Mouse (Mus musculus) forebrain, postnatal 0 days (tissue): ENCODE data around the gene 2210010C04Rik. TPM values are rescaled to one million over a fixed set of nuclear protein-coding genes. Genes with fewer than 3 reads are reported as not detected.

Experiments used
- ATAC-seq: fragments of 200-750 bp; cut with Nextera tagmentation; 2 replicates; pipeline ENCODE4 v1.8.0; 2017; ENCODE audit warnings: mild to moderate bottlenecking, moderate library complexity
- DNase-seq: peaks from one replicate; pipeline ENCODE4 v3.0.0-alpha.2; 2015
- H3K27ac ChIP-seq: fragments of 300-500 bp; sonication (generic); 2 replicates; pipeline ENCODE4 v1.5.1; 2014; ENCODE audit warnings: low read depth, mild to moderate bottlenecking, antibody characterized with exemption, low read length, moderate library complexity, mixed read lengths
- H3K27me3 ChIP-seq: fragments of 300-500 bp; sonication (generic); 2 replicates; pipeline ENCODE4 v1.6.1; 2014; ENCODE audit warnings: mild to moderate bottlenecking, low read length, mixed read lengths; ENCODE audit not compliant: insufficient read depth
- H3K36me3 ChIP-seq: fragments of 300-500 bp; sonication (generic); 2 replicates; pipeline ENCODE4 v1.6.1; 2014; ENCODE audit warnings: mild to moderate bottlenecking, moderate library complexity; ENCODE audit not compliant: insufficient read depth
- H3K4me1 ChIP-seq: fragments of 300-500 bp; sonication (generic); 2 replicates; pipeline ENCODE4 v1.6.1; 2014; ENCODE audit warnings: antibody characterized with exemption; ENCODE audit not compliant: insufficient read depth
- H3K4me2 ChIP-seq: fragments of 300-500 bp; sonication (generic); 2 replicates; pipeline ENCODE4 v1.6.1; 2014; ENCODE audit warnings: low read depth, mild to moderate bottlenecking, moderate library complexity
- H3K4me3 ChIP-seq: fragments of 300-500 bp; sonication (generic); 2 replicates; pipeline ENCODE4 v1.5.1; 2014; ENCODE audit warnings: low read depth, low read length, mixed read lengths
- H3K9ac ChIP-seq: fragments of 300-500 bp; sonication (generic); 2 replicates; pipeline ENCODE4 v1.6.1; 2014; ENCODE audit warnings: mild to moderate bottlenecking
- H3K9me3 ChIP-seq: fragments of 300-500 bp; sonication (generic); 2 replicates; pipeline ENCODE4 v1.6.1; 2016; ENCODE audit warnings: low read length
- CTCF ChIP-seq: sonication (generic); IDR thresholded peaks from 2 replicates; pipeline ENCODE4 v1.5.1; 2016; ENCODE audit warnings: antibody characterized with exemption, control low read depth, low read depth
- WGBS: fragments of 180-500 bp; shearing (Covaris S2); extraction: QIAGEN DNeasy Blood & Tissue Kit; methylation state at CpG from one replicate; pipeline ENCODE4 v1.1.7; 2014; 5-methylcytosine and 5-hydroxymethylcytosine counted together
- polyA plus RNA-seq: library from polyadenylated mRNA; unstranded; fragments of >200 nt; fragmentation: Nextera tagmentation; extraction: Ambion mirVana; gene quantifications from 2 replicates; pipeline ENCODE4 v1.2.1, GENCODE M21; 2015
- total RNA-seq: library from RNA; depleted of rRNA; stranded (reverse); fragments of >200 nt; gene quantifications from 2 replicates; pipeline ENCODE4 v1.2.3, GENCODE M21; 2014

2210010C04Rik gene
- total and polyA plus RNA-seq, 2 experiments from 2014 or later = not detected

- Histone ChIP-seq H3K9me3 (no peaks in the 10 kb centered on the region), H3K9ac (no peak overlapping the region), H3K4me1 (no peaks in the 10 kb centered on the region), H3K4me3 (no peak overlapping the region), H3K4me2 (no peak overlapping the region), H3K27me3 (no peaks in the 10 kb centered on the region), H3K36me3 (no peaks in the 10 kb centered on the region), H3K27ac (no peak overlapping the region)
- 59% methylated on average over 2 of the region's 2 CpGs for WGBS
- no peak for ATAC-seq
- DNase-seq = no peak
- 0 out of 2 replicates have a peak, but pooled peaks have one; percentile 7 for TF ChIP-seq CTCF
Observed at GRCm38 (mm10) chr6:41046553-41046952, 11.2 kb upstream of the 2210010C04Rik start.

GRCm38 (mm10) chr6:41044753-41045152 is 9.4 kb upstream of the 2210010C04Rik start:
- Histone ChIP-seq H3K36me3 (no peaks in the 10 kb centered on the region), H3K27ac (no peak overlapping the region), H3K4me3 (no peak overlapping the region), H3K4me2 (no peak overlapping the region), H3K9me3 (no peaks in the 10 kb centered on the region), H3K4me1 (no peaks in the 10 kb centered on the region), H3K27me3 (no peaks in the 10 kb centered on the region), H3K9ac (no peak overlapping the region)
- 85% methylated on average over 1 of the region's 1 CpGs for WGBS
- ATAC-seq = no peak
- no peak for TF ChIP-seq CTCF
- DNase-seq = no peak

- H3K4me1 ChIP-seq = no peaks in the 10 kb centered on the region
- no peak overlapping the region for H3K4me2 ChIP-seq
- WGBS = 70% methylated on average over 1 of the region's 1 CpGs
- no peak overlapping the region for H3K27ac ChIP-seq
- H3K9me3 ChIP-seq = no peaks in the 10 kb centered on the region
- no peaks in the 10 kb centered on the region for H3K36me3 ChIP-seq
- ATAC-seq (no peak), DNase-seq (no peak)
- no peak overlapping the region for H3K9ac ChIP-seq
- TF ChIP-seq CTCF = no peak
- H3K27me3 ChIP-seq = no peaks in the 10 kb centered on the region
- no peak overlapping the region for H3K4me3 ChIP-seq
Observed at GRCm38 (mm10) chr6:41044314-41044713, 9.0 kb upstream of the 2210010C04Rik start.

- no peaks in the 10 kb centered on the region for H3K4me1 ChIP-seq
- no peak overlapping the region for H3K27ac ChIP-seq
- ATAC-seq (no peak), DNase-seq (no peak)
- no peaks in the 10 kb centered on the region for H3K36me3 ChIP-seq
- TF ChIP-seq CTCF = no peak
- no peak overlapping the region for H3K9ac ChIP-seq
- H3K9me3 ChIP-seq = no peaks in the 10 kb centered on the region
- WGBS = 80% methylated on average over 6 of the region's 6 CpGs
- no peak overlapping the region for H3K4me3 ChIP-seq
- no peaks in the 10 kb centered on the region for H3K27me3 ChIP-seq
- no peak overlapping the region for H3K4me2 ChIP-seq
Observed at GRCm38 (mm10) chr6:41032802-41033201, 2.5 kb downstream of the 2210010C04Rik start.

GRCm38 (mm10) chr6:41032231-41032630 is 3.1 kb downstream of the 2210010C04Rik start:
- Histone ChIP-seq H3K4me2 (no peak overlapping the region), H3K9ac (no peak overlapping the region), H3K9me3 (no peaks in the 10 kb centered on the region), H3K27me3 (no peaks in the 10 kb centered on the region), H3K27ac (no peak overlapping the region), H3K4me3 (no peak overlapping the region), H3K36me3 (no peaks in the 10 kb centered on the region), H3K4me1 (no peaks in the 10 kb centered on the region)
- no peak for DNase-seq
- no peak for ATAC-seq
- 86% methylated on average over 3 of the region's 3 CpGs for WGBS
- TF ChIP-seq CTCF = no peak

- ATAC-seq = no peak
- WGBS = 93% methylated on average over 3 of the region's 3 CpGs
Observed at GRCm38 (mm10) chr6:41030821-41031220, 4.5 kb downstream of the 2210010C04Rik start.

GRCm38 (mm10) chr6:41027053-41027452 is 8.3 kb downstream of the 2210010C04Rik start:
- Histone ChIP-seq H3K4me3 (no peak overlapping the region), H3K27me3 (no peaks in the 10 kb centered on the region), H3K27ac (no peak overlapping the region), H3K9ac (no peak overlapping the region), H3K36me3 (no peaks in the 10 kb centered on the region), H3K9me3 (no peaks in the 10 kb centered on the region), H3K4me1 (no peaks in the 10 kb centered on the region), H3K4me2 (no peak overlapping the region)
- DNase-seq (no peak), ATAC-seq (no peak)
- 39% methylated on average over 2 of the region's 2 CpGs for WGBS
- no peak for TF ChIP-seq CTCF

More at GRCm38 (mm10) chr6:41030821-41031220, 4.5 kb downstream of the 2210010C04Rik start:
- Histone ChIP-seq H3K4me1 (no peaks in the 10 kb centered on the region), H3K9me3 (no peaks in the 10 kb centered on the region), H3K27ac (no peak overlapping the region), H3K4me3 (no peak overlapping the region), H3K27me3 (no peaks in the 10 kb centered on the region), H3K9ac (no peak overlapping the region), H3K4me2 (no peak overlapping the region), H3K36me3 (no peaks in the 10 kb centered on the region)
- no peak for DNase-seq
- no peak for TF ChIP-seq CTCF
